ENCODE assay signal across 20 mouse cellular contexts in genomic region chr19:31910423-31910822, GRCm38 (mm10). TPM values are rescaled to one million over a fixed set of nuclear protein-coding genes. Genes with fewer than 3 reads are reported as not detected.
DNase-seq lines count a peak whose midpoint lies in the region; ATAC-seq and TF ChIP-seq lines count a peak whose summit lies in the region.
"Had no signal": no experiment of that assay in that cellular context is flagged by ENCODE, and none has a peak within 500 bp of the region (broad histone marks: within the 10 kb centered on the region; RNA-seq: fewer than 3 reads in every experiment).

No protein-coding gene starts in this region.

- no peak overlapping the region for H3K4me3 ChIP-seq in CH12.LX (replicated peaks in 1 of 3; ENCODE audit: low read depth in 2 of 3, low read length in 2 of 3, poor library complexity in 1 of 3)
- H3K4me3 ChIP-seq in midbrain, embryonic 14.5 days (replicated peaks; ENCODE audit: low read depth, low read length): no peak overlapping the region
- H3K4me3 ChIP-seq in cerebellum, adult 2 months (replicated peaks; ENCODE audit: insufficient read depth, low read depth, low read length): no peak overlapping the region
- H3K4me3 ChIP-seq: myocyte had no signal

- H3K9ac ChIP-seq in CH12.LX (ENCODE audit: insufficient read depth, low read depth): no peak overlapping the region
- H3K9ac ChIP-seq in midbrain, embryonic 14.5 days (replicated peaks; ENCODE audit: low read length): no peak overlapping the region
- H3K9ac ChIP-seq: liver, embryonic 14.5 days had no signal

- H3K4me2 ChIP-seq in CH12.LX (ENCODE audit: insufficient read depth, low read depth, poor library complexity, severe bottlenecking): 0 out of 2 replicates have a peak overlapping the region, but pooled peaks have one; percentile 7
- H3K4me2 ChIP-seq in midbrain, embryonic 14.5 days (ENCODE audit: low read length): no peak overlapping the region

- ATAC-seq in inflammation-experienced regulatory T-cells, adult 6 months: peak; percentile 98
- 0 out of 2 replicates have a peak, but pooled peaks have one; percentile 6 for ATAC-seq in neutrophil, adult 5-6 weeks (ENCODE audit: extremely low read depth, insufficient number of reproducible peaks, low FRiP score, poor library complexity, severe bottlenecking)
- no peak for ATAC-seq in midbrain, embryonic 14.5 days (ENCODE audit: low FRiP score, low TSS enrichment)
- ATAC-seq: hindbrain, embryonic 16.5 days had no signal

- no peak for TF ChIP-seq CTCF in CH12.LX (conservative IDR thresholded peaks at IDR 0.05 in 1 of 2, IDR thresholded peaks at IDR 0.05 in 1 of 2; ENCODE audit: low read depth in 2 of 2, low read length in 2 of 2)
- no peak for TF ChIP-seq CTCF in cerebellum, adult 2 months (IDR thresholded peaks at IDR 0.05; ENCODE audit: borderline replicate concordance, insufficient read depth, low read depth, low read length)

- TF ChIP-seq POLR2A in CH12.LX (IDR thresholded peaks at IDR 0.05; ENCODE audit: low read depth, low read length): no peak
- TF ChIP-seq POLR2A in cerebellum, adult 2 months (IDR thresholded peaks at IDR 0.05; ENCODE audit: borderline replicate concordance, insufficient read depth, low read length): no peak

- no peaks in the 10 kb centered on the region for H3K79me2 ChIP-seq in CH12.LX (replicated peaks; ENCODE audit: control insufficient read depth, extremely low read depth, insufficient read depth, poor library complexity, severe bottlenecking)

- WGBS in midbrain, embryonic 14.5 days: 90% methylated on average over 6 of the region's 6 CpGs
- 82% methylated on average over 6 of the region's 6 CpGs for WGBS in cerebellum, adult 2 months

- peaks cover 3 to 24% of the 10 kb centered on the region in 2 experiments; a peak in 3 of 4 replicates for H3K4me1 ChIP-seq in CH12.LX (ENCODE audit: control insufficient read depth in 1 of 2, insufficient read depth in 2 of 2)
- H3K4me1 ChIP-seq in midbrain, embryonic 14.5 days (ENCODE audit: control insufficient read depth, insufficient read depth, low read length): no peaks in the 10 kb centered on the region
- no peaks in the 10 kb centered on the region for H3K4me1 ChIP-seq in cerebellum, adult 2 months (ENCODE audit: control insufficient read depth, insufficient read depth, low read length)

- TF ChIP-seq EP300 in CH12.LX (IDR thresholded peaks at IDR 0.05; ENCODE audit: low read length): no peak

- TF ChIP-seq RAD21 in CH12.LX (IDR thresholded peaks at IDR 0.05; ENCODE audit: low read depth, low read length): no peak

- no peak overlapping the region for H3K27ac ChIP-seq in CH12.LX (ENCODE audit: insufficient read depth, low read depth)
- no peak overlapping the region for H3K27ac ChIP-seq in midbrain, embryonic 14.5 days (replicated peaks; ENCODE audit: low read depth, low read length)
- no peak overlapping the region for H3K27ac ChIP-seq in cerebellum, adult 2 months (ENCODE audit: insufficient read depth, low read length)
- H3K27ac ChIP-seq: liver, embryonic 14.5 days had no signal

- no peaks in the 10 kb centered on the region for H3K27me3 ChIP-seq in CH12.LX (replicated peaks)
- no peaks in the 10 kb centered on the region for H3K27me3 ChIP-seq in midbrain, embryonic 14.5 days (ENCODE audit: control insufficient read depth, insufficient read depth, low read length)
- H3K27me3 ChIP-seq in cerebellum, adult 2 months (ENCODE audit: control insufficient read depth, insufficient read depth, low read length): no peaks in the 10 kb centered on the region

- dilution Hi-C loops in CH12.LX (cut with MboI; ENCODE audit: extremely low pct_ligation_motif_present, extremely low pct_unique_long_range_greater_than_20kb, low sequenced_read_pairs): no loop called here

- H3K9me3 ChIP-seq in CH12.LX (replicated peaks; ENCODE audit: low read length): no peaks in the 10 kb centered on the region
- no peaks in the 10 kb centered on the region for H3K9me3 ChIP-seq in midbrain, embryonic 14.5 days (ENCODE audit: control insufficient read depth, low read length)

- in situ Hi-C loops in CH12.LX (cut with MboI; ENCODE audit: low pct_ligation_motif_present, low pct_unique_long_range_greater_than_20kb, low sequenced_read_pairs): loop anchor here (5.0 kb wide), 1 partner anchor 37 kb away; no protein-coding TSS in a partner anchor

- DNase-seq in CD4-positive helper T cell, adult 2 months (ENCODE audit: low read depth, low spot score): peak; percentile 32
- peak; percentile 29 for DNase-seq in CH12.LX (ENCODE audit: extremely low read depth)
- DNase-seq in midbrain, embryonic 14.5 days: no peak
- DNase-seq in cerebellum, adult 2 months: no peak
- DNase-seq in right cerebral cortex, adult 18-20 months: no peak
- no peak for DNase-seq in lung, postnatal 4 days
- DNase-seq: adrenal gland, postnatal 10 days; cerebellum, postnatal 10 days; kidney, adult 9 months had no signal

- no peaks in the 10 kb centered on the region for H3K36me3 ChIP-seq in CH12.LX (replicated peaks in 1 of 2; ENCODE audit: control insufficient read depth in 1 of 2, insufficient read depth in 1 of 2, low read length in 1 of 2)
- H3K36me3 ChIP-seq in midbrain, embryonic 14.5 days (ENCODE audit: control insufficient read depth, insufficient read depth, low read length): no peaks in the 10 kb centered on the region

TF ChIP-seq in CH12.LX, 34 proteins besides CTCF, POLR2A, EP300 and RAD21:
- TF ChIP-seq RCOR1 (conservative IDR thresholded peaks at IDR 0.05; ENCODE audit: low read depth, low read length) (no peak), SIN3A (IDR thresholded peaks at IDR 0.05; ENCODE audit: low read length) (no peak), MAFK (IDR thresholded peaks at IDR 0.05; ENCODE audit: insufficient replicate concordance, low read length) (no peak), ETS1 (conservative IDR thresholded peaks at IDR 0.05; ENCODE audit: low read depth, low read length) (no peak), JUN (IDR thresholded peaks at IDR 0.05; ENCODE audit: insufficient read depth, low read depth, low read length) (no peak), ZC3H11A (IDR thresholded peaks at IDR 0.05; ENCODE audit: low read depth, low read length) (no peak)

RNA-seq across cellular contexts. Expression of gene A1cf, which starts 41.9 kb away (rescaled TPM):
- total RNA-seq in CH12.LX (2012; rRNA removed): not detected in 2 replicates
- total RNA-seq in CH12.LX (2014; rRNA removed): not detected in 2 replicates
- not detected in 2 replicates for polyA plus RNA-seq in CH12.LX (2012; ENCODE audit: insufficient read length, low read depth)
- not detected for polyA plus RNA-seq in inflammation-experienced regulatory T-cells, adult 6 months (2017; shearing (Covaris generic))
- not detected in 2 replicates for total RNA-seq in neutrophil, adult 5-6 weeks (2017)
- not detected in 2 replicates for polyA plus RNA-seq in midbrain, embryonic 14.5 days (2014; fragmentation: Nextera tagmentation; extraction: Ambion mirVana)
- 0.03 and 0.14 TPM in 2 replicates for polyA plus RNA-seq in cerebellum, adult 2 months (2012; rRNA removed)
- total RNA-seq: gastrocnemius, adult 8-10 months; heart, postnatal 25 days; layer of hippocampus, adult 18-20 months; left cerebral cortex, adult 18-20 months; megakaryocyte-erythroid progenitor cell, adult 5-6 weeks had no signal
- polyA plus RNA-seq: hindbrain, embryonic 16.5 days; limb, embryonic 11.5 days; myocyte had no signal

Comparison
In these comparisons a context has a peak if more than half of its experiments do, and no peak if none do; other contexts are left out.
1. DNase-seq: peak in CD4-positive helper T cell, adult 2 months (single experiment) and CH12.LX (single experiment); none in midbrain, embryonic 14.5 days (single experiment), cerebellum, adult 2 months (0 of 2), right cerebral cortex, adult 18-20 months (single experiment) and lung, postnatal 4 days (0 of 2).